Mouse (Mus musculus): Measurements from ENCODE around the gene Bod1l. TPM values are rescaled to one million over a fixed set of nuclear protein-coding genes. Genes with fewer than 3 reads are reported as not detected.

Gene Bod1l
- total and polyA plus RNA-seq, 3 experiments, result 20.7 to 472 (median 23.8) TPM

- no peaks in the 10 kb centered on the region for H3K9me3 ChIP-seq (replicated peaks; ENCODE audit: insufficient read depth, low read length)
- peak overlapping the region; percentile 64 for H3K9ac ChIP-seq (ENCODE audit: control insufficient read depth, low read depth, low read length, poor library complexity, severe bottlenecking)
- peaks cover 24% of the 10 kb centered on the region for H3K79me2 ChIP-seq (ENCODE audit: control insufficient read depth, insufficient read depth, low read length, poor library complexity)
- H3K27ac ChIP-seq (ENCODE audit: control insufficient read depth, low read depth, low read length), result peak overlapping the region; percentile 66
- H3K36me3 ChIP-seq (ENCODE audit: control insufficient read depth in 1 of 2, insufficient read depth in 2 of 2, low read length in 2 of 2), result peaks cover 0 to 21% of the 10 kb centered on the region in 2 experiments; a peak in 3 of 4 replicates
- peak; percentile 85 for DNase-seq (ENCODE audit: low read depth, low spot score)
- H3K27me3 ChIP-seq (ENCODE audit: control insufficient read depth in 1 of 2, insufficient read depth in 2 of 2, low read length in 2 of 2), result no peaks in the 10 kb centered on the region; a peak in 1 of 4 replicates
- peaks cover 8 to 14% of the 10 kb centered on the region in 2 experiments for H3K4me1 ChIP-seq (ENCODE audit: control insufficient read depth in 1 of 2, insufficient read depth in 2 of 2, low read length in 2 of 2)
- H3K4me3 ChIP-seq (ENCODE audit: control insufficient read depth in 1 of 2, insufficient read depth in 1 of 2, low read depth in 2 of 2, low read length in 2 of 2), result peak overlapping the region; percentile 91 to 97
- TF ChIP-seq JUND (IDR thresholded peaks at IDR 0.05; ENCODE audit: low read depth, low read length) (0 out of 2 replicates have a peak, but pooled peaks have one; percentile 53), CHD2 (IDR thresholded peaks at IDR 0.05; ENCODE audit: low read length) (peak; percentile 24), KAT2A (conservative IDR thresholded peaks at IDR 0.05; ENCODE audit: low read depth, low read length) (peak; percentile 24; the same call in 1 of the 2 replicates), RAD21 (IDR thresholded peaks at IDR 0.05; ENCODE audit: low read depth, low read length) (no peak), GATA1 (IDR thresholded peaks at IDR 0.05; ENCODE audit: low read depth, low read length) (no peak), UBTF (IDR thresholded peaks at IDR 0.05; ENCODE audit: borderline replicate concordance, insufficient read depth, low read depth, low read length) (no peak), NRF1 (IDR thresholded peaks at IDR 0.05; ENCODE audit: insufficient read depth, low read depth, low read length, poor library complexity, severe bottlenecking) (no peak), RCOR1 (IDR thresholded peaks at IDR 0.05; ENCODE audit: low read depth, low read length) (peak; percentile 59; the same call in 1 of the 2 replicates), ZNF384 (IDR thresholded peaks at IDR 0.05; ENCODE audit: low read depth, low read length) (no peak), ZMIZ1 (IDR thresholded peaks at IDR 0.05; ENCODE audit: low read depth, low read length) (peak; percentile 59; the same call in 1 of the 2 replicates), ETS1 (IDR thresholded peaks at IDR 0.05; ENCODE audit: low read depth, low read length) (no peak; the same call in 1 of the 2 replicates), ELF1 (IDR thresholded peaks at IDR 0.05; ENCODE audit: low read depth, low read length) (no peak), CTCF (IDR thresholded peaks at IDR 0.05 in 2 of 3, conservative IDR thresholded peaks at IDR 0.05 in 1 of 3; ENCODE audit: control insufficient read depth in 1 of 3, insufficient read depth in 1 of 3, low read depth in 2 of 3, low read length in 3 of 3, poor library complexity in 1 of 3, severe bottlenecking in 1 of 3) (no peak), EP300 (IDR thresholded peaks at IDR 0.05; ENCODE audit: low read depth in 1 of 2, low read length in 2 of 2) (peak in 1 of 2 experiments; percentile 31; a peak in 1 of 4 replicates), TCF12 (IDR thresholded peaks at IDR 0.05; ENCODE audit: low read depth, low read length) (no peak), ZC3H11A (IDR thresholded peaks at IDR 0.05; ENCODE audit: low read depth, low read length) (no peak), SMC3 (IDR thresholded peaks at IDR 0.05; ENCODE audit: low read depth, low read length) (no peak), POLR2AphosphoS2 (IDR thresholded peaks at IDR 0.05; ENCODE audit: low read length) (peak; percentile 4; the same call in 1 of the 2 replicates), POLR2AphosphoS5 (IDR thresholded peaks at IDR 0.05; ENCODE audit: borderline replicate concordance, low read depth, low read length) (no peak), MAFK (IDR thresholded peaks at IDR 0.05; ENCODE audit: borderline replicate concordance, low read depth, low read length) (no peak), USF2 (IDR thresholded peaks at IDR 0.05; ENCODE audit: borderline replicate concordance in 1 of 2, insufficient read depth in 1 of 2, low read depth in 1 of 2, low read length in 2 of 2) (no peak), MXI1 (IDR thresholded peaks at IDR 0.05; ENCODE audit: low read depth, low read length) (peak; percentile 36; the same call in 1 of the 2 replicates), MAZ (IDR thresholded peaks at IDR 0.05; ENCODE audit: low read depth, low read length) (no peak), HCFC1 (IDR thresholded peaks at IDR 0.05; ENCODE audit: low read depth, low read length) (peak; percentile 58; the same call in 1 of the 2 replicates), ZKSCAN1 (IDR thresholded peaks at IDR 0.05; ENCODE audit: low read depth, low read length) (peak; percentile 49; the same call in 1 of the 2 replicates), TBP (IDR thresholded peaks at IDR 0.05; ENCODE audit: low read depth, low read length) (peak; percentile 62), MAX (IDR thresholded peaks at IDR 0.05; ENCODE audit: low read length) (0 out of 2 replicates have a peak, but pooled peaks have one; percentile 34), MEF2A (IDR thresholded peaks at IDR 0.05; ENCODE audit: extremely low read depth, insufficient replicate concordance, low read depth, low read length, poor library complexity, severe bottlenecking) (no peak), TAL1 (IDR thresholded peaks at IDR 0.05; ENCODE audit: low read length) (no peak), USF1 (IDR thresholded peaks at IDR 0.05; ENCODE audit: low read depth, low read length) (no peak), MYB (IDR thresholded peaks at IDR 0.05; ENCODE audit: low read depth, low read length) (no peak), MYC (IDR thresholded peaks at IDR 0.05; ENCODE audit: low read depth, low read length) (no peak), BHLHE40 (IDR thresholded peaks at IDR 0.05; ENCODE audit: borderline replicate concordance, low read depth, low read length) (no peak; the same call in 1 of the 2 replicates), NELFE (IDR thresholded peaks at IDR 0.05; ENCODE audit: low read depth, low read length) (peak; percentile 65), GABPA (IDR thresholded peaks at IDR 0.05; ENCODE audit: low read depth, low read length) (no peak)
These were observed 874 bp upstream of the Bod1l start for GRCm38 (mm10) chr5:41844820-41845557.
